Mouse (Mus musculus): ENCODE measurements around the gene Pkd1. TPM values are rescaled to one million over a fixed set of nuclear protein-coding genes. Genes with fewer than 3 reads are reported as not detected.

The Pkd1 gene
- total RNA-seq, 1 experiment from 2014 or later = 13.3 TPM

DNA sequence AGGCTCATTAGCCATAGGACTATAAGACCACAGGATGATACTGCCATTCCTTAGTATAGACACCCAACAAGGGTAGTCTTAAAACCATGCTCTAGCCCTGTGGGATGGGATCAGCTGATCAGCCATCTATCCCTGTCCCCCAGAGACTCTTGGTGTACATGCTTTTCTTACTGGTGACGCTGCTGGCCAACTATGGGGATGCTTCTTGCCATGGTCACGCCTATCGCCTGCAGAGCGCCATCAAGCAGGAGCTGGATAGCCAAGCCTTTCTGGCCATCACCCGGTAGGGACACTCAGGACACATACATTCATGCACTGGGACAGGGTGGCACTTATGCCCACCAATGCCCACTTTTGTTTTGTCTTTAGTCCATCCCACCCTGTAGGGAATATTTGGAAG lies 42.1 kb downstream of the Pkd1 start:
- ATAC-seq (replicated peaks in 1 of 2; ENCODE audit: insufficient read depth in 1 of 2, low FRiP score in 2 of 2, low TSS enrichment in 1 of 2, low read depth in 1 of 2, poor library complexity in 2 of 2, severe bottlenecking in 2 of 2) = no peak

DNA sequence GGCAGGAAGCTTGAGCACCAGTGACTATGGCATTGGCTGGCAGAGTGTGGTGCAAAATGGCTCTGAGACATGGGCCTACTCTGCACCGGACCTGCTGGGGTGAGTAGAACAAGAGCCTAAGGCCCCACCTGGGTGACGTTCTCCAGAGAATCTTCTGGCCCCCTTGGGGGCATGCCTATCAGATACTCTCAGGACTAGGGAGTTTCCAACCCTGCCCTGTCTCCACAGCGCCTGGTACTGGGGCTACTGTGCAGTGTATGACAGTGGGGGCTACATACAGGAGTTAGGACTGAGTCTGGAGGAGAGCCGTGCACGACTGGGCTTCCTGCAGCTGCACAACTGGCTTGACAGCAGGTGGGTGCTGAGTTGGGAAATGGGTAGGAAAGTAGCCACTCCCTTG lies 43.6 kb downstream of the Pkd1 start:
- ATAC-seq (replicated peaks in 1 of 2; ENCODE audit: insufficient read depth in 1 of 2, low FRiP score in 2 of 2, low TSS enrichment in 1 of 2, low read depth in 1 of 2, poor library complexity in 2 of 2, severe bottlenecking in 2 of 2) = no peak

- no peak for ATAC-seq (replicated peaks in 1 of 2; ENCODE audit: insufficient read depth in 1 of 2, low FRiP score in 2 of 2, low TSS enrichment in 1 of 2, low read depth in 1 of 2, poor library complexity in 2 of 2, severe bottlenecking in 2 of 2)
Observed at GRCm38 (mm10) chr17:24593992-24594890, 44.6 kb downstream of the Pkd1 start.

- ATAC-seq (replicated peaks in 1 of 2; ENCODE audit: insufficient read depth in 1 of 2, low FRiP score in 2 of 2, low TSS enrichment in 1 of 2, low read depth in 1 of 2, poor library complexity in 2 of 2, severe bottlenecking in 2 of 2) = peak in 1 of 2 experiments; percentile 44; a peak in 1 of 4 replicates
Observed at GRCm38 (mm10) chr17:24595126-24596072, 45.8 kb downstream of the Pkd1 start.

GRCm38 (mm10) chr17:24596073-24596466 lies 46.4 kb downstream of the Pkd1 start:
- no peak for ATAC-seq (replicated peaks in 1 of 2; ENCODE audit: insufficient read depth in 1 of 2, low FRiP score in 2 of 2, low TSS enrichment in 1 of 2, low read depth in 1 of 2, poor library complexity in 2 of 2, severe bottlenecking in 2 of 2)

DNA sequence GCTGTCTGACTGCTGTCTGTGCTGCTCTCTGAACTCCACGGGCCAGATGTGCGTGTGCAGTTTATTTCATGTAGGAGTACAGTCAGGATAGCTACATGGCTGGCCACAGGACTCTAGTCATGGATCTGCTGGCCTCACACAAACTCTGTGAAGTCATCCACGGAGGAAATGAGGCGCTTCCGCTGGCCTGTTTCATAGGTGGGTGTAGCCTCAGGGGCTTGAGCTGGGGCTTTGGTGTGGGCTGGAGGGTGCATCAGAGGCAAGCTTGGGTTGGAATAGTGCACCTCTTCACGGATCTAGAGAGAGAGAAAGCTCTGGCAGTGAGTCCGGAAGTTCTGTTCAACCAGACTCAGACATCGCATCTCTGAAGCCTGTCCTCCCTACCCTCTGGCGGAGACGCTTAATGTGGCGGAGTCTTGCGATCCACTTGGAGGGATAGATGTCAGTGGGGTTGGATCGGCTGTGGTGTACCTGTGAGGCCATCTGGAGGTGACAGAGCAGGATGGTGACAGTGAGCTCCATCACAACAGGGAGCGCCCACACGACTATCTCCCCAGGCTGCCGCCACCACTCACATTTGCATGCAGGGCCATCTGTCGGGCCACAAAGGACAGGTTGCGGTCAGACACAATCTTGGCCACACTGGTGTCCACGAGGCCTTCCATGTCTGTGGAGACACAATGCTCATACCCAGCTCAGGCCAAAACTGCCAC lies 47.0 kb downstream of the Pkd1 start:
- ATAC-seq (replicated peaks in 1 of 2; ENCODE audit: insufficient read depth in 1 of 2, low FRiP score in 2 of 2, low TSS enrichment in 1 of 2, low read depth in 1 of 2, poor library complexity in 2 of 2, severe bottlenecking in 2 of 2) = no peak

DNA sequence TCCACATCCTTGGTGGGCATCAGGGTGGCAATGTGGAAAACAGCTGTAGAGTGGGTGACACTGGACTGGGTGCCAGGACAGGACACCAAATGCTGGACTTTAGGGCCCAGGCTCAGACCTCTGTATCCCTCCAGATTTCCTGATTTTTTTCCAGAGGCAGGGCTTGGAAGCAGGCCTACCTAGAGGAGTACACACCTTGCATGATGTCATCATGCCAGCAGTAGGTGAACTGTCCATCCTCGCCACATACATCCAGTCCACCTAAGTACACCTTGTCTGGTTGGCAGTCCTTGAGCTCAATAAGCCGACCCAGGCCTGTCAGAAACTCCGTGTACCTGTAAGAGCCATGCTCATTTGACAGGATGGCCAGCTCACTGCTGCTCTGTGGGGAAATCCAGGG lies 48.4 kb downstream of the Pkd1 start:
- no peak for ATAC-seq (replicated peaks in 1 of 2; ENCODE audit: insufficient read depth in 1 of 2, low FRiP score in 2 of 2, low TSS enrichment in 1 of 2, low read depth in 1 of 2, poor library complexity in 2 of 2, severe bottlenecking in 2 of 2)

DNA sequence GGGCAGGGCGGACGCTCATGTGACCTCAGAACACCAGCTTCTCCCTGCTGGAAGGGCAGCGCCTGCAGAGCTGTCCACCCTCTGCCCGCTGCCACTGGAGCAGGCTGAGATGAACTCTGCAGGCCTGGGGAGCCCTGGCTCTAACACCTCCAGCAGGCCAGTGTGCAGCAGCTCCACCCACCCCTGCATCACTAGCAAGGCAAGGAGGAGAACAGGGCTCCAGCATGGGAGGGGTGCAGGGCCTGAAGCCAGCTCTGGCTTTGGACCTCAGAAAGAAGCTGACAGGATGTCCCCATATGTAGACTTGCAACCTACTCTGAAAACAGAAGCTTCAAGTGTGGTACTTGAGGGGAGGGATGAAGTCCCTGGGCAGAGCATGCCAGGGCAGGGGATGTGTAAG lies 50.9 kb downstream of the Pkd1 start:
- no peak for ATAC-seq (replicated peaks in 1 of 2; ENCODE audit: insufficient read depth in 1 of 2, low FRiP score in 2 of 2, low TSS enrichment in 1 of 2, low read depth in 1 of 2, poor library complexity in 2 of 2, severe bottlenecking in 2 of 2)

DNA sequence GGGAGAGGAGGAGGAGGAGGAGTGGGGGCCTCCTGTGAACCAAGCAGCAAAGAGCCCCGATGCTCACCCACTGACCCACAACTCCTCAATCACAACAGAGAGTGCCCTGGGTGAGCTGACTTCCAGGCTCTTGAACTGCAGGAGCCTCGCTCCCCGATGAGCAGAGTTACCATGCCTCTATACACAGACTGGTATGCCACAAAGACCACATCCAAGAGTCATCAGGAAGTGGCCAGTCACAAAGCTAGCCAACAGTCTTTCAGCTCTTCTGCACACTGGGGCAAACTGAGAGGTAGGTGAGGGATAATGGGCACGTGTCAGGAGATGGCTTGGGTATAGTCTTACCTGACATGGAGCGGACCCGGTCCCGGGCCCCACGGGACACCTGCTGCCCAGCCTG lies 54.3 kb downstream of the Pkd1 start:
- no peak; a peak in 1 of 4 replicates for ATAC-seq (replicated peaks in 1 of 2; ENCODE audit: insufficient read depth in 1 of 2, low FRiP score in 2 of 2, low TSS enrichment in 1 of 2, low read depth in 1 of 2, poor library complexity in 2 of 2, severe bottlenecking in 2 of 2)

GRCm38 (mm10) chr17:24604557-24604956 lies 54.9 kb downstream of the Pkd1 start:
- no peak for ATAC-seq (replicated peaks in 1 of 2; ENCODE audit: insufficient read depth in 1 of 2, low FRiP score in 2 of 2, low TSS enrichment in 1 of 2, low read depth in 1 of 2, poor library complexity in 2 of 2, severe bottlenecking in 2 of 2)

DNA sequence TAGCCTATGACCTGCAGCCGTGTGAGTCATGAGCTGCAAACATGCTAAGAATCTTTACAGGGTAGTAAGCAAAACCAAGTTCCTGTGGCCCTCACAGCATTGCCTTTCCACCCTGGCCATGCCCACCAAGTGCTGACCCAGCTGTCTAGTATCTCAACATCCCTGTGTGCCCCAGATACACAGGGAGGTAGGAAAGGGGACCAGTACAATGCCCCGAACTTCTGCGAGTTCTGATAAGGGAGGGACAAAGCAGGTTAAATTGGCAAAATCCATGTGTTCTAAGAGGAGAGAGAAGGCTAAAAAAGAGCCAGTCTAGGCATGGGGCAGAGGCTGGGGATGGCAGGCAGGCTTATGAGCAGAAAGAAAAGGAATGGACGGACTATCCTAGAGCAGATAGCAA lies 58.7 kb downstream of the Pkd1 start:
- ATAC-seq (replicated peaks in 1 of 2; ENCODE audit: insufficient read depth in 1 of 2, low FRiP score in 2 of 2, low TSS enrichment in 1 of 2, low read depth in 1 of 2, poor library complexity in 2 of 2, severe bottlenecking in 2 of 2) = no peak

GRCm38 (mm10) chr17:24608874-24609273 lies 59.2 kb downstream of the Pkd1 start:
- peak in 1 of 2 experiments; percentile 30; a peak in 1 of 4 replicates for ATAC-seq (replicated peaks in 1 of 2; ENCODE audit: insufficient read depth in 1 of 2, low FRiP score in 2 of 2, low TSS enrichment in 1 of 2, low read depth in 1 of 2, poor library complexity in 2 of 2, severe bottlenecking in 2 of 2)

DNA sequence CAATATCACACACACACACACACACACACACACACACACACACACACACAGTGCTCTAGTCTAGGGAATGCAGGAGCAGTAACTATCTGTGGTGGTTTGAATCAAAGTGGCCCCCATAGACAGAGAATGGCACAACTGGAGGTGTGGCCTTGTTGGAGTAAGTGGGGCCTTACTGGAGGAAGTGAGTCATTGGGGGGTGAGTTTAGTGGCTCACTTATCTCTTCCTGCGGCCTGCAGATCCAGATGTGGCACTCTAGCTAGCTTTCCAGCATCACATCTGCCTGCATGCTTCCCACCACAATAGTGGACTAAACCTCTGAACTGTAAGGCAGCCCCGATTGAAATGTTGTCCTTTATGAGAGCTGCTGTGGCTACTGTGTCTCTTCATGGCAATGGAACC lies 61.1 kb downstream of the Pkd1 start:
- peak; percentile 59 to 63; a peak in 3 of 4 replicates for ATAC-seq (replicated peaks in 1 of 2; ENCODE audit: insufficient read depth in 1 of 2, low FRiP score in 2 of 2, low TSS enrichment in 1 of 2, low read depth in 1 of 2, poor library complexity in 2 of 2, severe bottlenecking in 2 of 2)

- peak; percentile 72 to 82 for ATAC-seq (replicated peaks in 1 of 2; ENCODE audit: insufficient read depth in 1 of 2, low FRiP score in 2 of 2, low TSS enrichment in 1 of 2, low read depth in 1 of 2, poor library complexity in 2 of 2, severe bottlenecking in 2 of 2)
Observed at GRCm38 (mm10) chr17:24617561-24618194, 68.0 kb downstream of the Pkd1 start.

GRCm38 (mm10) chr17:24625472-24625871 lies 75.8 kb downstream of the Pkd1 start:
- no peak for ATAC-seq (replicated peaks in 1 of 2; ENCODE audit: insufficient read depth in 1 of 2, low FRiP score in 2 of 2, low TSS enrichment in 1 of 2, low read depth in 1 of 2, poor library complexity in 2 of 2, severe bottlenecking in 2 of 2)

DNA sequence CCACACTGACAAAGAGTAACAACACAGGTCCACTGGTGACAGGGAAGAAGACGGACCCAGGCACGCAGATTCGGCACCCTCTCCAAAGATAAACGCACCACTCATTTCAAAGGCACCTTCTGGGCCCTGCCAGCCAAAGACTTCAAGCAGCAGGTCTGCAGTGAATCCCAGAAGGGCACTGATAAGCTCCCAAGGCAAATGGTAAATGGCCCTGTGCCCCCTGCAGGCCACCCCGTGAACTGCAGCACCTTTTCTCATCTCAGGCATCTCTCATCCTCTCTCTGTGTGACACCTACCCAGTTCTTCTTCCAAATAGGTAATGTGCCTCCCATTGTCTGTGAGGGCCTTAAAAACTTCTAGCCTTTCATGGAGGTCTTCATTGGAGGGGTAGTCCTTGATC lies 79.0 kb downstream of the Pkd1 start:
- peak; percentile 51 to 66; a peak in 3 of 4 replicates for ATAC-seq (replicated peaks in 1 of 2; ENCODE audit: insufficient read depth in 1 of 2, low FRiP score in 2 of 2, low TSS enrichment in 1 of 2, low read depth in 1 of 2, poor library complexity in 2 of 2, severe bottlenecking in 2 of 2)

DNA sequence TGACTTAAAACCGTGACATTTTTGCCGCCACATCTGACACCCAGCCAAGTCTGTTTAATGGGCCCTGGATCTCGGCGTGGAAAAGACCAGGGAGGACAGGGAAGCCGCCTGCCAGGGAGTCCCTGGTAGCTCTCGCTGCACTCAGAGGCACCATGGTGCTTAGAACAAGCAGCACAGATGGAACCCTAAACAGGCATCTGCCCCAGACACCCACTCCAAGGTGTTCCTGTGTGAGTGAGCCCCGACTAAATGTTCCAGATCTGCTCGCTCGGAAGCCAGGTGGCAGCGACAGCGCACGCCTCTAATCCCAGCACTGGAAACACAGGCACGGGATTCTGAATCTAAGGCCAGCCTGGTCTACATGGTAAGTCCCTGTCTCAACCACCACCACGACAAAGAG lies 80.4 kb downstream of the Pkd1 start:
- no peak for ATAC-seq (replicated peaks in 1 of 2; ENCODE audit: insufficient read depth in 1 of 2, low FRiP score in 2 of 2, low TSS enrichment in 1 of 2, low read depth in 1 of 2, poor library complexity in 2 of 2, severe bottlenecking in 2 of 2)

All from hematopoietic stem cell, adult 5-6 weeks (primary cell).